Mouse (Mus musculus) naive thymus-derived CD4-positive, alpha-beta T cell, adult 2 months (primary cell): ENCODE data around the gene 9930104L06Rik.

Experiments
- DNase-seq: peaks from one replicate; pipeline ENCODE4 v3.0.0-alpha.2; 2011; ENCODE audit warnings: low read depth

The 9930104L06Rik gene

DNA sequence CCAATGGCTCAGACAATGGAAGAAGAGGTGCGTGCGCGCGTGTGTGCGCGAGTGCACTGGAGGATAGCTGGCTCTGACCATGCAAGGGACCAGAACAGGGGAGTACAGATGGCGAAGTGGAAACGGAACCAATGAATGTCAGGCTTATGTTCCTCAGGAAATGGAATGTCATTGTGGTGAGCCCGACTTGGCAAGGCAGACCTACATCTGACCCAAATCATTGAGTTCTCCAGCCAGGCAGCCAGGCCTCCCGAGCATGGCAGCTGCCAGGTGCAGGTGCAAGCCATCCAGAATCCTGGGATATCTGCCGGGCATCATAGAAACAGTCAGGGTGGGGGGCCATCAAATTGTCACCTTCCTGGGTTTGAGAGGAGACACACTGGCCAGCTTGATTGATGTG, 24.1 kb downstream of the 9930104L06Rik start:
- DNase-seq: no peak

DNA sequence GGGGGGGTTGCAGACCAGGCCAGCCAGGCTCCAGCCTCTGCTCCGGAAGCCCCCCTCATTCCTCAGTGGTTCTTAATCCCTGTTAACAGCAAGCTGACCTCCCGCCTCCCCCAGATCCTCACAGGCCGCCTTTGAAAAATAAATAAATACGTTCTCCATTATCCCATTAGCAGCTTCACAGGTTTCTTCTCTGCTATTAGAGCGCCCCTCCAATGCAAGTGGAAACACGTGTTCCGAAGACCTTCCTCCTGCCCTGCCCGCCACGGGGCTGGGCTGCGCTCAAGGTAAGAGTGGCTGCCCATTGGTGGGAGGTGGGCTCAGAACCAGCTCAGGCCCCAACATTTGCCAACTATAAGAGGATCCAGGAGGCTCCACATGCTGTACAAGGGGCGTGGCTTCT, 25.7 kb downstream of the 9930104L06Rik start:
- DNase-seq: no peak

DNA sequence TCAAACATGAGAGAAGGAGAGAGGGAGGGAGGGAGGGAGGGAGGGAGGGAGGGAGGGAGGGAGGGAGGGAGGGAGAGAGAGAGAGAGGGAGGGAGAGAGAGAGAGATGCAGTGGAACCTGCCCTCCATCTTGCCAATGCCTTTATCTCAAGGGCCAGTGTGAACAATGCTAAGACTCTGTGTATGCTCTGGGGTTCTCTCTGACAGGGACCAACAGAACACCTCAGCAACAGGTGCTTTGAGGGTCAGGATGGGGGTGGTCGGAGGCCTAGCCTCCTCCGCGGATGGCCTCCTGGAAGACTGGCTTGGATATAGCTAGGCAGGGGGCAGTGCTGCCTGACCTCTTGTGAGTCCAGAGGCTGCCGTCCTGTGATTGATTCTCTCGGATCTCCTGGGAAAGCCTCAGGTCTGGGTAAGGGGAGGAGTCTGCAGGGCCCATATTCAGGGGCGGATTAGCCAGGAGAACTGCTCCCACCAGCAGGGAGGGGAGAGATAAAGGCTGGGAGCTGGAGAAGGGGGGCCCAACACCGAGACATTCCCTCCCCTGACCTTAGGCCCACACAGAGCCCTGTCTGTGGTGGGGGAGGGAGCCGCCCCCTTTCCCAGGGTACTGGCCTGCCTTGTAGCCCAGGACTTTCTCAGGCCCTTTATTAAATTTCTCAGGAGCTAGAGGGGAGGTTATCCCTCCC, 28.2 kb downstream of the 9930104L06Rik start:
- no peak for DNase-seq

DNA sequence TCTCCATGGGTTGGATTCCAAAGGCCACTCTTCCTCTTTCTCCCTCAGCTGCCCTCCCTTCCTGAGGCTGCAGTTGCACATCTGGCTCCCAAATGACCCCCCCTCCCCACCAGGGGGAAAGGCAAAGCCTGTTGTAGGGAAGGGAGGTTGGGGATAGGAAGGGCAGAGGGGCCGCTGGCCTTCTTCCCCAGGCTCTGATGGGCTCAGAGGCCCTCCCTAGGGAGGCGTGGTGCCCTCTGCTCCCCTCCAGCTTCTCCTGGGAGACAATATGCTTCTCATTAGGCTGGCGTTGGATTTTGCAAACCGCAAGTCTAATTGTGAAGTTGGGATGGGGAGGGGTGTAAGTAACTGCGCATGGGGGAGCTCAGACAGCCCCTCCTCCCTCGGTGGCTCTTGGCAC, 31.9 kb downstream of the 9930104L06Rik start:
- DNase-seq: no peak

DNA sequence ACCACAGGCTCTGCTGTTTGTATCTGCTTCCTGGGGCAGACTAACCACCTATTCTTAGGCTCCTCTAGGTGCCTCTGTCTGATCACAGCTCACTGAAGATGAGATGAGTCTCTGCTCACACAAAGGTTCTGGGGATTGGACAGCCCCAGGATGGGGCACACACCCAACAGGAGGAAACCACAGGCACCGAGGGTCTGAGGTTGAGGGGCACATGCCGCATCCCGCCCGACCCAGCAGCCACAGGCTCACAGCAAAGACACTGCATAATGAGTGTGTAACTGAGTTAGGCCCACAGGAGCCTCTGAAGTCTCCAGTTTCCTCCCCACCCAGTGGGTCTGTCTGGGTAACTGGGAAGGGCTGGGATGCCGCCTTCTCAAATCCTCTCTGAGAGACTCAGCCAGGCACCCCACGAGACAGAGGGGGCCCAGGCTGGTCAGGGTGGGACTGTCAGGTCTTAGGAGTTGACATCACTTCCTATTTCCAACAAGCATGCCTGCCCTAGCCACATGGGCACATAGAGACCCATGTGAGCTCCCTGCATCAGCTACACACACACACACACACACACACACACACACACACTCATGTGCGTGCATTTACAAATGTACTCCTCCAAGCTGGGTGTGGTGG, 32.5 kb downstream of the 9930104L06Rik start:
- DNase-seq: no peak

DNA sequence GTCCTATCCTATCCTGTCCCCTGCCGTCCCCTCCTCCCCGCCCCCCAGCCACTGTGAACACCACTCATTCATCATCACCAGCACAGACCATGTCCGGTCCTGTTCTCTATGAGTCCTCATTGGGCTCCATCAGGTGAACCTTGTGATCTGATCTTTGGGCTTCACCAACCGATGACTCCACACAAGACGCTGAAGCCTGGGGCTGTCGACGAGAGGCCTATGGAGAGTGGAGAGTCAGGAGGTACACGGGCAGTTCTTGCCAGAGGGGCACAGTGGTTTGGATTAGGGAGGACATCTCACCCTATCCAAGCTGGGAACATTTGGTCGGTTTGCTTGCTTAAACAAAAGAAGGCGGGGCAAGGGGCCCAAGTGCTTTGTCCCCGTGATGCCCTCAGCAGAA, 33.3 kb downstream of the 9930104L06Rik start:
- no peak for DNase-seq

DNA sequence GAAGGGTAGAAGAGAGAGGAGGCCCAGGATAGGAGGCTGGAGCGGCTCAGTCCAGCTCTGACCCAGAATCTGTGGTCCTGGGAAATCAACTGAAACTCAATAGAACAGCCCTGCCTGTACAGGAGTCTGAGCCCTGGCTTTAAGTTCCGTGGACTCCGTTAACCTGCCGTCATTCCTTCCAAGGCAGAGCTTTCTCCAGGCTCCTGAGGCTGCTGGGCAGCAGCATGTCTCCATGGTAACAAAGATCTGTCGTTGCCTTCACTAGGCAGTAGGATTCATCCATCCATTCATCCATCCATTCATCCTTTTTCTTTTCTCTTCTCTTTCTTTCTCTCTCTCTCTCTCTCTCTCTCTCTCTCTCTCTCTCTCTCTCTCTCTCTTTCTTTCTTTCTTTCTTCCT, 33.8 kb downstream of the 9930104L06Rik start:
- no peak for DNase-seq

DNA sequence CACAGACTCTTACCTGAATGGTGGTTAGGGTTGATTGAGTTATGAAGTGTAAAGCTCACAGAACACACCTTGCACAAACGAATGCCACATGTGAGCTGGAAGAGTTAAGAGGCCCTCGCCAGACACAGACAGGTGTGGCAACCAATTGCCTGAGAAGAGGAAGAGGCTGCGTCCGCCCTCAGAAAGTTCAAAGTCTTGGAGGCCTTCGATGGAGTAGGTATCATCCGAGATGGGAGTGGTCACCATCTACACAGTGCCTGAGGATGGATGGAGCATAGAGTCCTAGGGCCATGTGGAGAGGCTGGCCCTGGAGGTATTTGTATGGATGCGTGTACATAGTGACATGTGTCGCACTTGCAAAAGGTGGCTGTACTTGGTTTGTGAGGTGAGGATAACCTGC, 34.2 kb downstream of the 9930104L06Rik start:
- no peak for DNase-seq

DNA sequence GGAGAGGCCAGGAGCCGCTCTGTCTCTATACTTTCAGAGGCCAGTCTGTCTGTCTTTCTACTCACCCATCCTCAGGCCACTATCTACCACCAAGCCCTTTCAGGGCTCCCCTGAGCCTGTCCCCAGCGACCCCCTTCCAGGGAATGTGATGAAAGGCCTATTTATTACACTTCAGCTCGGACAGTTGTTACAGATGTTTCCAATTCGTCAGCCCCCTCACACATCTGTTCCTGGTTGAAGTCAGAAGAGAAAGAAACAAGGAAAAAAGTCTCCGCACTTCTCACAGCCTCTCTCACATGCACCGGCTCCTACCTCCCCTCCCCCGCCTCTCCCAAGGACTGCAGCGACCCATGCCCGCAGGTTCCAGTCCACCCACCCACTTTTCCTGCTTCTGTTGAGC, 35.5 kb downstream of the 9930104L06Rik start:
- DNase-seq: no peak

DNA sequence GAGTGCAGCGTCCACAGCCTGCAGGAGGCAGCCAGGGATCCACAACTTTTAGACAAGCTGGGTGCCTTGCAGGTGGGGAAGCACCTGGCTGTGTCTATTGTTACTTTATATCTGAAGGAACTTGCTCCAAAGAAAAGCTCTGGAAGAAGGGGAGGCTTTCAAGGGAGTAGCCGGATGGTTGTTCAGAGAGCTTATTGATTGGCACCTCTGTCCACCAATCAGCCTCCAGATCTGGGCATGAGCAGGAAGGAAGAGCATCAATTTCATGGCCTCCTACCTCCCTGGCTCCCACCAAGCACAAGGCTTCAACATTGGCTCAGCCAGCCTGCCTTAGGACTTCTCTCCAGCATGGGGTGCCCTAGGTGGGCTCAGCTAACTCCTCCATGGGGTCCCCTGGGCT, 36.4 kb downstream of the 9930104L06Rik start:
- DNase-seq: no peak

DNA sequence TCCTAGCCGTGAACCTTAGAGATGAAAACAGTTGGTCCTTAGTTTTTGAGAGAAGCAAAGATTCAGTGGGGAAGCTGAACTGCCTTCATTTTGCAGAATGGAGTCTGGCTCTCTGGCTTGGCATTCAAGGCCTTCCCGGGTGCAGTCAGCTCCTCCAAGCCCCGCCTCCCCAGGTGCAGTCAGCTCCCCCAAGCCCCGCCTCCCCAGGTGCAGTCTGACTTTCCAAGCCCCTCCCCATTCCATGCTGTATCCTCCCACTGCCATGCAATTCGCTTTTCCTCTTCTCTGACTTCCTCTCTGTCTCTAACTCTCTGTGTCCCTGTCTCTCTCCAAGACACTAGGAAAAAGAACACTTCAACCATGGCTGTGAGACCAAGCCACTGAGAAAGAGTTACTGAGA, 41.4 kb downstream of the 9930104L06Rik start:
- DNase-seq: no peak

DNA sequence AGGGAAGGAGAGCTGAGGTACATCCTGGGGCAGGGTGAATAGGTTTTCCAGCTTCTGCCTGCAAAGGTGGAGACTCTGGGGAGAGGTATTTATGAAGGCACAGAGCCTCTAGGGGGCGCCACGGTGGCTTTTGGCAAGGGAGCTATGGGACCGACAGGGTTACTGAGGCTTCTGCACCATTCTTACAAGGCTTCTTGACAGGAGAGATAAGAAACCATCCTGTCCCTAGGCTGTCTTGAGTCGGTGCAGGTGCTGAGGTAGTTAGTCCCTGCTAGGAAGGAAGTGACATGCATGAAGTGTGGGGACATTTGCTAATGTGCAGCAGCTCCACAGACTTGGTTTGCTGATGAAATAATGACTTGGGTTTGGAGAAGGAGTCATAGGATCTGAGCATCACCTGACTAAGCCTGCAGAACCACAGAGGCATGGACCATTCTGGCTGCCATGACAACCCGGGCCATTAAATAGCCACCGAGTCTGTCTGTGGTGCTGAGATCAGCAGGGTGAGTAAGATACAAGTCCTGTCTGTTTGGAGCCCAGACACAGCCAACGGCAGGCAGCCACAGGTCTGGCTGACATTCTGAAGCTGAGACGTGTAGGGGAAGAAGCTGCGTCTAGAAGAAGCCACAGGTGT, 47.2 kb downstream of the 9930104L06Rik start:
- peak; percentile 20 for DNase-seq

DNA sequence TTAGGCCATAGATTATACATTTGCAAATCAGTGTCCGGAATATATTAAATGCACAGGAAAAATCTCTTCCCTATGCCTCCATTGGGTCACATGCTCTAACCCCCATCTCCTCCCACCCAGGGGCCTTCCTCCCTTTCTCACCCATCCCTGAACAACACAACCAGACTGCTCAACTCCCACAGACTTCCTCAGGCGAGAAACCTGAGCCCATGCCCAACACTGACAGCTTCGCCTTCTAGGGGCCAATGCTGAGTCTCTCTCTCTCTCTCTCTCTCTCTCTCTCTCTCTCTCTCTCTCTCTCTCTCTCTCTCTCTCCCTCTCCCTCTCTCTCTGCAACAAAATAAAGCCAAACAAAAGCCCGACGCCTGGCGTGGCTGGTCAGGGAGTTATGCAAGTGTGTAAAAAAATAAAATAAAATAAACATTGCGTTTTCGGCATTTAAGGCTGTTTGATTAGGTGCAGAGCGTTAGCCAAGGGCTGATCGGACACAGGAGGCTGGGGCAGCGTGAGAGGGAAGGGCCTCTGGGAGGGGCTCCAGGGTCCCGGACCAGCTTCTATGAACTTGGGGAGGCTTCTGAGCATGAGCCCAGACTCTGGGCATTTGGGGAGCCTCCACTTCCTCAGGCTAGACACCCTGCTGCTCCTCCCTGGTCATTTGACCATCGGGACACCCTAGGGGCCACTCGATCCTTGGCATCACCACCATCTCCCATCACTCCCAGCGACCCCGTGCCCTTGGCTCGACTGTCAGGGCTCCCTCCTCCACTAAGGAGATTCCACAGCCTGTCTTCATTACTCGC, 48.2 kb downstream of the 9930104L06Rik start:
- no peak for DNase-seq

DNA sequence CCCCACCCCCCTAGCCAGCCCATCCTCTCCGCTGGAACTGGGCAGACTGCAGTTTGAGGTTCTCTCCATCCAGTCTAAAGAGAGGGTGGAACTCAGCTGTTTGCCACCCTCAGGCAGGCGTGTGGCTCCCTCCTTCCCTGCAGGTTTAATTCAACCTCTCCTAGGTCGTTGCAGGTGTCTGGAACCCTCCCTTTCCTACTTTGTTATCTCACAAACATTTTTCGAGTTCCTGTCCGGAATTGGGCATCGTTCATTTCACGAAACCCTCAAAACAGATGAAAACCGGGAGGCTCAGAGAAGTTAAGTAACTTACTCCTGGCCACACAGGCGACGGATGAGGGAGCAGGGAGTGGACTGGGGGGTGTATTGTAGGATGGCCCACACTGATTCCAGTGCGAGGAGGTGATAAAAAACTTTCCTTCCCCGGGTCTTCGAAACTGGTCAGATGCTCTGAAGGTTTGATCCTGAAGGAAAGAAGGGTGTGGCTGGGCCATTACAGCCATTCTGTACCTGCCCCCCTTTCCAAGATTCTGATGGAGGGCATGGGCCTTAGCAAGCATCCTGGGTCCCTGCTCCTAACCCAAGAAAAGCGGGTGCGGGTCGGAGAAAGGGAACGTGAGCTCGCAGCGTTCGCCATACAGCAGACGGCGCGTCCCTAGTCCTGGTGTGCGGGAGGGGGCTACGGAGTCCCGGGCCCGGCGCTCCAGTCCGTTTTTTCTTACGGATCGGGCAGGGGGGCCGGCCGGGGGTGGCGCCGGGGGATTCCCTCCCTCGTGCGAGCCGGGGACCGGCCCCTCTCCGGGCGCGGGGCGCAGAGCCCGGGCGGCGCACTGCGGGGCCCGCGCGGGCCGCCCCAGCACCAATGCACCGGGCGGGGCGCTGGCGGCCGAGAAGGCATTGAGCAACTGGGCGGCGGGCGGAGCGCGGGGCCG, 49.1 kb downstream of the 9930104L06Rik start, which contains the start of gene Rspo1:
Gene Rspo1 (plus strand): TSS at position 760 of the 932 bp plus-strand sequence.
- DNase-seq: no peak

DNA sequence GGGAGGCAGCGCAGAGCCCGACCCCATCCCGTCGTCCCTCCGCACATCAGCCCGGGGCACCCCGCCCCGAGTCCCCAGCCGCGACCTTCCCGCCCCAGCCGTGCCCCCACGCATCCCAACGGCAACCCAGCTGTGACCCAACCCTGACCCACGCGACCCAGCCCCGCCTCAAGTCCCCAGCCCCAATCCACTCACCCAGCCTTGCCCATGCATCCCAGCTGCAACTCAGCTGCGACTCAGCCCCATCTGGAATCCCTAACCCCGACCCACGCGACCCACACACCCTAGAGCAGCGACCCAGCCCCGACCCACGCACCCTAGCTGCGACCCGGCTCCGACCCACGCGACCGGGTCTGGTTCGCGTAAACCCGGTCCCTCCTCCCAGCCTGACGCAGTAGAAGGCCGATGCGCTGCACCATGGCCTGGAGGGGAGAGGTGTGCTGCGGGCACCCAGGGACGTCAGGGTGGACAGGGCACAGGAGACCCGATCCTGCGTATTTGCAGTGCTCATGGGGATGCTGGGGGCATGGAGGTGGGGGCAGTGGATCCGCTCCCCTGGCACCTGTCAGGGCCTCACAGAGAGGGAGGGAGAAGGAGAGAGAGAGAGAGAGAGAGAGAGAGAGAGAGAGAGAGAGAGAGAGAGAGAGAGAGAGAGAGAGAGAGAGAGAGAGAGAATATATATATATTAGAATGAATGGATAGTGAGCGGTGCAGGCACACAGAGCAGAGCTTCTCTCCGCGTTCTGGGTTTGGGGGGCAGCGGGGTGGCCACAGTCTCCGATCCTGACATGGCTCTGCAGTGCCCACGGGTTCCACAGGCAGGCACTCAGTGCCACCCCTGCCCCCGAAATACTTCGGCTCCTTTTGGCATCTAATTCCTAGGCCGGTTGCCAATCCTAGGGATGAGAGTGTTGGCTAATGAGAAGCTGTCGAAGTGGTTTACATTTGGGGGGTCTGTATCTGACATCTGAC, 50.2 kb downstream of the 9930104L06Rik start:
- no peak for DNase-seq

DNA sequence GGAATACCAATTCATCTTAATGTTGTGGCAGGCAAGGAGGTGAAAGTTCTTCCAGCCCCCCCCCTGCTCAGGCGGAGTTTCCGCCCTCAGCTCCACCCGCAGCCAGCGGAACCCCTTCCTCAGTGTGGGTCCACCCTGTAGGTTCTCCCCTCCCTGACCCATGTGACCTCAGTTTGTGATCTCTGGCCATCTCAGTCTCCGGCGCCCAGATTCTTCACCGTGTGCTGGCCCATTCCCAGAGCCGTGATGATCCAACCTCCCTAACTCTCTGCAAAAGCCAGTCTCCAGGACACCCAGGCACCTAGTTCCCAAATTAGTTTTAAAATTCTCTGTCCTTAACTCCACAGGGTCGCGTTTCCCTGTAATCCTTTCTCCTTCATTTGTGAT, 50.9 kb downstream of the 9930104L06Rik start:
- no peak for DNase-seq

DNA sequence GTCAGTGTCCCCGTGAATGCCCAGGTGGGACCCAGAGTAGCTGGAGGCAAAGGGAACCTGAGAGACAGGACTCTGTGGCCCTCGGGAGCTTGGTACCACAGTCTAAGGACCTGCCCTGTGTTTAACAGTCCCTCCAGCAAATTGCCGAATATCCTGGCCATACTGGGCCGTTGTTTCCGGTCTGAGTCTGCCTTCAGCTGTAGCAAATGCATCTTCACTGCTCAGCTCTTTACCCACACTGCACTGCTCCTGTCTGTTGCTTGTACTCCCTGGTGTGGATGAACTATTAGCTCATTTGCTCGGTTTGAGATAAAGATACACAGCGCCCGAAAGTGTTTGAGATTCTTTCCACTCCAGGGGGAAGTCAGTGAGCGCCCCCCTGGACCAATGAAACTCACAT, 51.5 kb downstream of the 9930104L06Rik start:
- no peak for DNase-seq

DNA sequence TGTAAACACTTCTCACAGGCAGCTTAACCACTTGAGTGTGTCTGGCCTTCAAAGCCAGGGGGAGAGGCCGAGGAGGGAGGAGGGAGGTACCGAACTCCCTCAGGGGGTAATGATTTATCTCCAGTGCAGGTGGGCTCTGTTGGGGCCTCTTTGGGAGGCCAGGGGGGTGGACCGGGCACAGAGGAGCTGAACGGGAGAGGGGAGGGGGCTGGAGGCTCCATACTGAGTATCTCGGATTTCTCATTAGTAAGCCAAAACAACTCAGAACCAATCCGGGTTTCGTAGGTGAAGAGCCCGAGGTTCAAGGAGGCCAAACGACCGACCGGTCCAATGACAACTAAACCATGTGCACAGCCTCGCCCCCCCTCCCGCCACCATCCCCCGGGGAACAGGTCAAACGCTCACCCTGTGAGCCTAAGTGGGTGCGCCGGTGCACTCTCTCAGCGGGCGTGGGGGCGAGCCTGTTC, 53.0 kb downstream of the 9930104L06Rik start:
- no peak for DNase-seq

DNA sequence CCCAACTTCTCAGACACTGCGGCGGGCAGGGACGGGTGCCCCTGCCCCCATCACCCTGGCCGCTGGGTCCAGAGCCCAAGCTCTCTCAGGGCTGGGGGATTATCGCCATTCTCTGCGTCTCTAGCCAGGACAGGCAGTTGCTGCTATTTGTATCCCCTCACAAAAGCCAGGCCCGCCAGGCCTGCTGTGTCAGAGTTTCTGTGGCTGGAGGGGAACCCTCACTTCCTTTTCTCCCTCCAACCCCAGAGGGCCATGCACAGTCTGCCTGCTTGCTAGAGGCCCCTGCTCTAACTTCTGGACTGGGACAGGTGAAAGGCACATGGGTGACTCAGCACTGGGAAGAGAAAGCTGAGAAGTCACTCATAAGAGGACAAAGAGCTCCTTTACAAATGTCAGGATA, 53.5 kb downstream of the 9930104L06Rik start:
- DNase-seq: no peak
